8 mouse cellular contexts compared by ENCODE assay signal in genomic region chr7:29169231-29170065, GRCm38 (mm10). TPM values are rescaled to one million over a fixed set of nuclear protein-coding genes. Genes with fewer than 3 reads are reported as not detected.
DNase-seq lines count a peak whose midpoint lies in the region; ATAC-seq and TF ChIP-seq lines count a peak whose summit lies in the region.

No protein-coding gene starts in this region.

- H3K4me3 ChIP-seq in bone marrow macrophage, adult 2 months (ENCODE audit: insufficient read depth, low read length) = peak overlapping the region; percentile 72
- H3K4me3 ChIP-seq in embryonic facial prominence, embryonic 15.5 days (replicated peaks) = peak overlapping the region; percentile 65
- H3K4me3 ChIP-seq in heart, embryonic 10.5 days = peak overlapping the region; percentile 82
- H3K4me3 ChIP-seq in limb, embryonic 14.5 days (replicated peaks; ENCODE audit: low read length) = peak overlapping the region; percentile 66
- peak overlapping the region; percentile 70 for H3K4me3 ChIP-seq in midbrain, embryonic 14.5 days (replicated peaks; ENCODE audit: low read depth, low read length)
- peak overlapping the region; percentile 54 for H3K4me3 ChIP-seq in stomach, postnatal 0 days (ENCODE audit: low read depth, low read length)

- H3K9me3 ChIP-seq in embryonic facial prominence, embryonic 15.5 days (replicated peaks) = no peaks in the 10 kb centered on the region
- H3K9me3 ChIP-seq in heart, embryonic 10.5 days = no peaks in the 10 kb centered on the region
- no peaks in the 10 kb centered on the region for H3K9me3 ChIP-seq in limb, embryonic 14.5 days (ENCODE audit: control insufficient read depth, low read length)
- no peaks in the 10 kb centered on the region for H3K9me3 ChIP-seq in midbrain, embryonic 14.5 days (ENCODE audit: control insufficient read depth, low read length)
- no peaks in the 10 kb centered on the region for H3K9me3 ChIP-seq in stomach, postnatal 0 days (ENCODE audit: control insufficient read depth, low read length)

- peak; percentile 92 for DNase-seq in heart, embryonic 10.5 days (ENCODE audit: low spot score)
- peak; percentile 72 to 73 for DNase-seq in kidney, adult 8-10 months
- DNase-seq in limb, embryonic 14.5 days (ENCODE audit: low spot score) = peak; percentile 88
- peak; percentile 92 for DNase-seq in midbrain, embryonic 14.5 days
- peak; percentile 72 for DNase-seq in stomach, postnatal 0 days (ENCODE audit: low spot score)

- TF ChIP-seq CTCF in bone marrow macrophage, adult 2 months (IDR thresholded peaks at IDR 0.05; ENCODE audit: low read depth, low read length) = no peak
- no peak for TF ChIP-seq CTCF in stomach, postnatal 0 days (IDR thresholded peaks at IDR 0.05; ENCODE audit: low read depth)

- no peak for TF ChIP-seq POLR2A in bone marrow macrophage, adult 2 months (IDR thresholded peaks at IDR 0.05; ENCODE audit: borderline replicate concordance, low read depth, low read length)
- no peak for TF ChIP-seq POLR2A in limb, embryonic 14.5 days (IDR thresholded peaks at IDR 0.05; ENCODE audit: borderline replicate concordance, extremely low read depth, insufficient read depth, insufficient read length)

- H3K27me3 ChIP-seq in embryonic facial prominence, embryonic 15.5 days = peaks cover 33% of the 10 kb centered on the region
- H3K27me3 ChIP-seq in heart, embryonic 10.5 days (ENCODE audit: insufficient read depth, poor library complexity, severe bottlenecking) = peaks cover 61% of the 10 kb centered on the region
- peaks cover 34% of the 10 kb centered on the region for H3K27me3 ChIP-seq in limb, embryonic 14.5 days (ENCODE audit: control insufficient read depth, insufficient read depth, low read length)
- H3K27me3 ChIP-seq in midbrain, embryonic 14.5 days (ENCODE audit: control insufficient read depth, insufficient read depth, low read length) = peaks cover 37% of the 10 kb centered on the region
- H3K27me3 ChIP-seq in stomach, postnatal 0 days (ENCODE audit: control insufficient read depth, insufficient read depth, low read length) = no peaks in the 10 kb centered on the region

- no peak for TF ChIP-seq EP300 in stomach, postnatal 0 days (optimal IDR thresholded peaks at IDR 0.05)

- H3K27ac ChIP-seq in bone marrow macrophage, adult 2 months (ENCODE audit: insufficient read depth, low read depth, low read length) = peak overlapping the region; percentile 62; the same call in 1 of the 2 replicates
- H3K27ac ChIP-seq in embryonic facial prominence, embryonic 15.5 days (replicated peaks) = peak overlapping the region; percentile 82
- H3K27ac ChIP-seq in heart, embryonic 10.5 days = peak overlapping the region; percentile 90
- 0 out of 2 replicates have a peak overlapping the region, but pooled peaks have one; percentile 43 for H3K27ac ChIP-seq in limb, embryonic 14.5 days (replicated peaks; ENCODE audit: low read depth, low read length)
- peak overlapping the region; percentile 92 for H3K27ac ChIP-seq in midbrain, embryonic 14.5 days (replicated peaks; ENCODE audit: low read depth, low read length)
- H3K27ac ChIP-seq in stomach, postnatal 0 days (replicated peaks) = peak overlapping the region; percentile 79; the same call in 1 of the 2 replicates

- 0% methylated on average over 30 of the region's 39 CpGs for WGBS in embryonic facial prominence, embryonic 15.5 days
- WGBS in heart, embryonic 10.5 days = under 1% methylated on average over 32 of the region's 39 CpGs
- under 1% methylated on average over 30 of the region's 39 CpGs for WGBS in limb, embryonic 14.5 days
- 1% methylated on average over 34 of the region's 39 CpGs for WGBS in midbrain, embryonic 14.5 days
- under 1% methylated on average over 24 of the region's 39 CpGs for WGBS in stomach, postnatal 0 days

- peaks cover 3% of the 10 kb centered on the region; the same call in 1 of the 2 replicates for H3K4me1 ChIP-seq in bone marrow macrophage, adult 2 months (ENCODE audit: control insufficient read depth, insufficient read depth, low read length)
- H3K4me1 ChIP-seq in embryonic facial prominence, embryonic 15.5 days = peaks cover 44% of the 10 kb centered on the region
- peaks cover 54% of the 10 kb centered on the region for H3K4me1 ChIP-seq in heart, embryonic 10.5 days
- peaks cover 20% of the 10 kb centered on the region for H3K4me1 ChIP-seq in limb, embryonic 14.5 days (ENCODE audit: control insufficient read depth, insufficient read depth, low read length)
- H3K4me1 ChIP-seq in midbrain, embryonic 14.5 days (ENCODE audit: control insufficient read depth, insufficient read depth, low read length) = peaks cover 25% of the 10 kb centered on the region
- peaks cover 6% of the 10 kb centered on the region; the same call in 1 of the 2 replicates for H3K4me1 ChIP-seq in stomach, postnatal 0 days (replicated peaks; ENCODE audit: control insufficient read depth, insufficient read depth)

- ATAC-seq in CD4-positive, CD25-positive, alpha-beta regulatory T cell, adult 4 months = peak; percentile 27
- peak; percentile 85 for ATAC-seq in embryonic facial prominence, embryonic 15.5 days (ENCODE audit: insufficient number of reproducible peaks, low FRiP score, low TSS enrichment, low read depth)
- ATAC-seq in limb, embryonic 14.5 days (ENCODE audit: low FRiP score, low read depth) = peak; percentile 89
- ATAC-seq in midbrain, embryonic 14.5 days (ENCODE audit: low FRiP score, low TSS enrichment) = peak; percentile 81
- peak; percentile 76 for ATAC-seq in stomach, postnatal 0 days (ENCODE audit: low FRiP score, low TSS enrichment)

- peaks cover 13% of the 10 kb centered on the region for H3K36me3 ChIP-seq in embryonic facial prominence, embryonic 15.5 days
- peaks cover 22% of the 10 kb centered on the region for H3K36me3 ChIP-seq in heart, embryonic 10.5 days
- peaks cover 24% of the 10 kb centered on the region for H3K36me3 ChIP-seq in limb, embryonic 14.5 days (ENCODE audit: control insufficient read depth, insufficient read depth, low read length)
- H3K36me3 ChIP-seq in midbrain, embryonic 14.5 days (ENCODE audit: control insufficient read depth, insufficient read depth, low read length) = peaks cover 18% of the 10 kb centered on the region
- H3K36me3 ChIP-seq in stomach, postnatal 0 days (ENCODE audit: control insufficient read depth, insufficient read depth, low read length) = peaks cover 5% of the 10 kb centered on the region

- H3K9ac ChIP-seq in embryonic facial prominence, embryonic 15.5 days = peak overlapping the region; percentile 57
- peak overlapping the region; percentile 62 for H3K9ac ChIP-seq in limb, embryonic 14.5 days (ENCODE audit: low read depth, low read length, severe bottlenecking)
- peak overlapping the region; percentile 70 for H3K9ac ChIP-seq in midbrain, embryonic 14.5 days (replicated peaks; ENCODE audit: low read length)
- peak overlapping the region; percentile 52 for H3K9ac ChIP-seq in stomach, postnatal 0 days (ENCODE audit: low read length)

- H3K4me2 ChIP-seq in embryonic facial prominence, embryonic 15.5 days (replicated peaks) = peak overlapping the region; percentile 88
- peak overlapping the region; percentile 86 for H3K4me2 ChIP-seq in limb, embryonic 14.5 days (replicated peaks; ENCODE audit: low read depth, low read length, severe bottlenecking)
- peak overlapping the region; percentile 71 for H3K4me2 ChIP-seq in midbrain, embryonic 14.5 days (ENCODE audit: low read length)
- H3K4me2 ChIP-seq in stomach, postnatal 0 days (replicated peaks; ENCODE audit: low read depth) = peak overlapping the region; percentile 72

RNA-seq across cellular contexts. Expression of gene Ggn, which starts 0.6 kb away (rescaled TPM):
- not detected for polyA plus RNA-seq in CD4-positive, CD25-positive, alpha-beta regulatory T cell, adult 4 months (2017; shearing (Covaris generic))
- 1.4 and 2.3 TPM in 2 replicates for polyA plus RNA-seq in bone marrow macrophage, adult 2 months (2012; ENCODE audit: insufficient read depth, insufficient read length, missing spikeins)
- 0.51 and 0.69 TPM in 2 replicates for polyA plus RNA-seq in embryonic facial prominence, embryonic 15.5 days (2015; fragmentation: Nextera tagmentation; extraction: Ambion mirVana)
- 0.51 and 0.64 TPM in 2 replicates for polyA plus RNA-seq in heart, embryonic 10.5 days (2016; fragmentation: Nextera tagmentation; extraction: Ambion mirVana)
- 0.91 and 1.4 TPM in 2 replicates for polyA plus RNA-seq in limb, embryonic 14.5 days (2012; rRNA removed)
- 0.45 and 0.54 TPM in 2 replicates for polyA plus RNA-seq in limb, embryonic 14.5 days (2014; fragmentation: Nextera tagmentation; extraction: Ambion mirVana)
- polyA plus RNA-seq in midbrain, embryonic 14.5 days (2014; fragmentation: Nextera tagmentation; extraction: Ambion mirVana) = 0.32 and 0.55 TPM in 2 replicates
- polyA plus RNA-seq in stomach, postnatal 0 days (2015; fragmentation: Nextera tagmentation; extraction: Ambion mirVana) = 0.29 and 0.46 TPM in 2 replicates

RNA-seq across cellular contexts. Expression of gene Spred3, which starts 0.8 kb away (rescaled TPM):
- polyA plus RNA-seq in CD4-positive, CD25-positive, alpha-beta regulatory T cell, adult 4 months (2017; shearing (Covaris generic)) = under 1 TPM in 1 of 2 experiments, not detected in 1; 0.42 TPM
- polyA plus RNA-seq in bone marrow macrophage, adult 2 months (2012; ENCODE audit: insufficient read depth, insufficient read length, missing spikeins) = 11.1 and 12.7 TPM in 2 replicates
- 2.5 and 3.3 TPM in 2 replicates for polyA plus RNA-seq in embryonic facial prominence, embryonic 15.5 days (2015; fragmentation: Nextera tagmentation; extraction: Ambion mirVana)
- polyA plus RNA-seq in heart, embryonic 10.5 days (2016; fragmentation: Nextera tagmentation; extraction: Ambion mirVana) = 1.4 and 2.7 TPM in 2 replicates
- 14.2 and 19.4 TPM in 2 replicates for polyA plus RNA-seq in limb, embryonic 14.5 days (2012; rRNA removed)
- 3.5 and 4.2 TPM in 2 replicates for polyA plus RNA-seq in limb, embryonic 14.5 days (2014; fragmentation: Nextera tagmentation; extraction: Ambion mirVana)
- polyA plus RNA-seq in midbrain, embryonic 14.5 days (2014; fragmentation: Nextera tagmentation; extraction: Ambion mirVana) = 9.4 and 11.2 TPM in 2 replicates
- 0.95 and 1.0 TPM in 2 replicates for polyA plus RNA-seq in stomach, postnatal 0 days (2015; fragmentation: Nextera tagmentation; extraction: Ambion mirVana)

RNA-seq across cellular contexts. Expression of gene Psmd8, which starts 11.1 kb away (rescaled TPM):
- 100 to 1,000 TPM; 163 to 175 TPM for polyA plus RNA-seq in CD4-positive, CD25-positive, alpha-beta regulatory T cell, adult 4 months (2017; shearing (Covaris generic))
- 207 and 217 TPM in 2 replicates for polyA plus RNA-seq in bone marrow macrophage, adult 2 months (2012; ENCODE audit: insufficient read depth, insufficient read length, missing spikeins)
- polyA plus RNA-seq in embryonic facial prominence, embryonic 15.5 days (2015; fragmentation: Nextera tagmentation; extraction: Ambion mirVana) = 259 and 275 TPM in 2 replicates
- polyA plus RNA-seq in heart, embryonic 10.5 days (2016; fragmentation: Nextera tagmentation; extraction: Ambion mirVana) = 244 and 267 TPM in 2 replicates
- polyA plus RNA-seq in limb, embryonic 14.5 days (2012; rRNA removed) = 216 and 233 TPM in 2 replicates
- polyA plus RNA-seq in limb, embryonic 14.5 days (2014; fragmentation: Nextera tagmentation; extraction: Ambion mirVana) = 264 and 268 TPM in 2 replicates
- 290 and 302 TPM in 2 replicates for polyA plus RNA-seq in midbrain, embryonic 14.5 days (2014; fragmentation: Nextera tagmentation; extraction: Ambion mirVana)
- 262 and 269 TPM in 2 replicates for polyA plus RNA-seq in stomach, postnatal 0 days (2015; fragmentation: Nextera tagmentation; extraction: Ambion mirVana)

RNA-seq across cellular contexts. Expression of gene Fam98c, which starts 13.4 kb away (rescaled TPM):
- polyA plus RNA-seq in CD4-positive, CD25-positive, alpha-beta regulatory T cell, adult 4 months (2017; shearing (Covaris generic)) = 1 to 10 TPM; 8.3 to 9.4 TPM
- polyA plus RNA-seq in bone marrow macrophage, adult 2 months (2012; ENCODE audit: insufficient read depth, insufficient read length, missing spikeins) = 30.1 and 32.3 TPM in 2 replicates
- 22.8 and 24.6 TPM in 2 replicates for polyA plus RNA-seq in embryonic facial prominence, embryonic 15.5 days (2015; fragmentation: Nextera tagmentation; extraction: Ambion mirVana)
- 13.3 and 14.6 TPM in 2 replicates for polyA plus RNA-seq in heart, embryonic 10.5 days (2016; fragmentation: Nextera tagmentation; extraction: Ambion mirVana)
- polyA plus RNA-seq in limb, embryonic 14.5 days (2012; rRNA removed) = 18.9 and 22.7 TPM in 2 replicates
- 15.7 and 17.1 TPM in 2 replicates for polyA plus RNA-seq in limb, embryonic 14.5 days (2014; fragmentation: Nextera tagmentation; extraction: Ambion mirVana)
- 17.7 and 21.3 TPM in 2 replicates for polyA plus RNA-seq in midbrain, embryonic 14.5 days (2014; fragmentation: Nextera tagmentation; extraction: Ambion mirVana)
- polyA plus RNA-seq in stomach, postnatal 0 days (2015; fragmentation: Nextera tagmentation; extraction: Ambion mirVana) = 32.8 and 38.8 TPM in 2 replicates

RNA-seq across cellular contexts. Expression of gene Rasgrp4, which starts 34.8 kb away (rescaled TPM):
- polyA plus RNA-seq in CD4-positive, CD25-positive, alpha-beta regulatory T cell, adult 4 months (2017; shearing (Covaris generic)) = 1 to 10 TPM; 1.1 to 3.2 TPM
- polyA plus RNA-seq in bone marrow macrophage, adult 2 months (2012; ENCODE audit: insufficient read depth, insufficient read length, missing spikeins) = 91.6 and 97.2 TPM in 2 replicates
- 0.63 and 0.95 TPM in 2 replicates for polyA plus RNA-seq in embryonic facial prominence, embryonic 15.5 days (2015; fragmentation: Nextera tagmentation; extraction: Ambion mirVana)
- polyA plus RNA-seq in heart, embryonic 10.5 days (2016; fragmentation: Nextera tagmentation; extraction: Ambion mirVana) = 0.74 and 0.79 TPM in 2 replicates
- 4.8 and 6.8 TPM in 2 replicates for polyA plus RNA-seq in limb, embryonic 14.5 days (2012; rRNA removed)
- polyA plus RNA-seq in limb, embryonic 14.5 days (2014; fragmentation: Nextera tagmentation; extraction: Ambion mirVana) = 0.43 and 1.1 TPM in 2 replicates
- 0.70 and 0.86 TPM in 2 replicates for polyA plus RNA-seq in midbrain, embryonic 14.5 days (2014; fragmentation: Nextera tagmentation; extraction: Ambion mirVana)
- 0.15 and 0.35 TPM in 2 replicates for polyA plus RNA-seq in stomach, postnatal 0 days (2015; fragmentation: Nextera tagmentation; extraction: Ambion mirVana)

Comparison
In these comparisons a context has a peak if more than half of its experiments do, and no peak if none do; other contexts are left out.
1. Peak in every context shown above with its lines: DNase-seq, ATAC-seq, H3K4me3 ChIP-seq and H3K27ac ChIP-seq.
2. ATAC-seq: peak in every context shown above with its lines; median percentile 89 in limb, embryonic 14.5 days; 85 in embryonic facial prominence, embryonic 15.5 days; 81 in midbrain, embryonic 14.5 days; 76 in stomach, postnatal 0 days; 27 in CD4-positive, CD25-positive, alpha-beta regulatory T cell, adult 4 months.